Mouse (Mus musculus) stomach, postnatal 0 days (tissue): ENCODE measurements around the gene 4931428F04Rik.
A peak's percentile ranks its signal among the peaks of the same experiment; 100 is the strongest.

Experiments used
- CTCF ChIP-seq: IDR thresholded peaks from 2 replicates; pipeline ENCODE4 v1.5.1; 2016; ENCODE audit warnings: antibody characterized with exemption, low read depth, mild to moderate bottlenecking, moderate library complexity
- EP300 ChIP-seq: optimal IDR thresholded peaks from 2 replicates; pipeline ENCODE3; 2016; ENCODE audit warnings: antibody characterized with exemption

DNA sequence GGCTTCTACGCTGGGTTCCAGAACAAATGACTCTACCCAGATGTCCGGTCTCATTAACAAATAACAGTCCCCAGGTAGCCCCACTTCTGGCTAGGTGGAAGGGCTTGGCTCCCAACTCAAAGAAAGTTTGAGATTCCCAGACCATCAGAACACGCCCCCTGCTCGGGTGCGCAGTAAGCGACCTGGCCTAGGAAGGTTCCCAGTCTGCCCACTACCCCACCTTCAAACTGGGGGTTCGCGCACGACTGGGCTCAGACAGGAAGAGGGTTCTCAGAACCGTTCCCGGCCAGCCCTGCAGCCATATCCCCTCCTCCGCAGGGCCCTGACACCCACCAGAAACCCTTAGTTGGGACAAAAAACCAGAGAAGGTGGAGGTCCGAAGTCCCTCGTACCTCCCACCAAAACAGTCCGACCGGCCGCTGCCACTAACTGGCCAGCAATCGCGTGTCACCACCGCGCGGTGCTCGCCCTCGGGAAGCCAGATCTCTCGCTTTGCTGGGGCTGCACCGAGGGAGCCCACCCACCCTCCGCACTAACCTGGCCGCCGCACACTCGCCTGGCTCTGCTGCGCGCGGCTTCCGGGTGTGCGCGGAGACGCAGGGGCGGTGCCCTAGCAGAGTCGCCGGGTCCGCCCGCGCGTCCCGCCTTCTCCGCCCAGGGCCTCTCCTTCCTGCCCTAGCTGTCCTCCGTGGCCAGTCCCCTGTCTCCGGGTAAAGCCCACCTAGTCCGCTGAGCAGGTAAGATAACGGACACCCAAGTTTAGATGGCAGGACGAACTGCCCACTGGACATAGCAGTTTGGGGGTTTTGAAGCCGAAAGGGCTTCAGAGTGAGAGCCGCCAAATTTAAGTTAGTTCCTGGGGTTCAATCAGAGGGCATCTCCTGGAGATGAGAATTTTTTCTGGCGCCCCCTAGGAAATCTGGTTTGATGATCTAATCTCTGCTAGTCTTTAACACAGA, 25.4 kb downstream of the 4931428F04Rik start, which contains the start of the genes Tradd and Fbxl8:
- TF ChIP-seq CTCF: 0 out of 2 replicates have a peak, but pooled peaks have one; percentile 10
- no peak for TF ChIP-seq EP300
